ENCODE assay signal across 25 mouse cellular contexts in genomic region chr6:54790071-54790470, GRCm38 (mm10). TPM values are rescaled to one million over a fixed set of nuclear protein-coding genes. Genes with fewer than 3 reads are reported as not detected.
DNase-seq lines count a peak whose midpoint lies in the region; ATAC-seq and TF ChIP-seq lines count a peak whose summit lies in the region.
"Had no signal": no experiment of that assay in that cellular context is flagged by ENCODE, and none has a peak within 500 bp of the region (broad histone marks: within the 10 kb centered on the region; RNA-seq: fewer than 3 reads in every experiment).

No protein-coding gene starts in this region.

- no peak for TF ChIP-seq CTCF in intestine, postnatal 0 days (IDR thresholded peaks at IDR 0.05; ENCODE audit: low read depth)

- WGBS in intestine, embryonic 14.5 days = 71% methylated on average over 4 of the region's 4 CpGs
- 47% methylated on average over 4 of the region's 4 CpGs for WGBS in intestine, postnatal 0 days
- 78% methylated on average over 4 of the region's 4 CpGs for WGBS in kidney, embryonic 14.5 days
- 48% methylated on average over 4 of the region's 4 CpGs for WGBS in liver, embryonic 13.5 days (ENCODE audit: insufficient replicate concordance)
- WGBS in liver, embryonic 16.5 days (ENCODE audit: insufficient replicate concordance) = 48% methylated on average over 4 of the region's 4 CpGs

- H3K27me3 ChIP-seq in intestine, embryonic 14.5 days (replicated peaks; ENCODE audit: control insufficient read depth, insufficient read depth, low read length) = no peaks in the 10 kb centered on the region
- no peaks in the 10 kb centered on the region for H3K27me3 ChIP-seq in intestine, postnatal 0 days (replicated peaks; ENCODE audit: control insufficient read depth, insufficient read depth, low read length)
- no peaks in the 10 kb centered on the region for H3K27me3 ChIP-seq in kidney, embryonic 14.5 days (ENCODE audit: control insufficient read depth, insufficient read depth, low read length)
- H3K27me3 ChIP-seq in liver, embryonic 13.5 days = no peaks in the 10 kb centered on the region
- H3K27me3 ChIP-seq in liver, embryonic 16.5 days (ENCODE audit: control insufficient read depth, insufficient read depth, low read depth, low read length) = no peaks in the 10 kb centered on the region
- H3K27me3 ChIP-seq: CH12.LX; forebrain, embryonic 13.5 days; hindbrain, embryonic 12.5 days; hindbrain, embryonic 15.5 days; Patski had no signal

- H3K4me1 ChIP-seq in intestine, embryonic 14.5 days (replicated peaks; ENCODE audit: control insufficient read depth, insufficient read depth, low read length) = 0 out of 2 replicates have a peak, but pooled peaks cover 3% of the 10 kb centered on the region
- H3K4me1 ChIP-seq in intestine, postnatal 0 days (replicated peaks; ENCODE audit: control insufficient read depth, insufficient read depth, low read length) = peaks cover 5% of the 10 kb centered on the region
- H3K4me1 ChIP-seq in kidney, embryonic 14.5 days (ENCODE audit: control insufficient read depth, insufficient read depth, low read length) = no peaks in the 10 kb centered on the region
- peaks cover 3% of the 10 kb centered on the region; the same call in 1 of the 2 replicates for H3K4me1 ChIP-seq in liver, embryonic 13.5 days (replicated peaks)
- peaks cover 4% of the 10 kb centered on the region; the same call in 1 of the 2 replicates for H3K4me1 ChIP-seq in liver, embryonic 16.5 days (ENCODE audit: control insufficient read depth, low read depth, low read length)
- H3K4me1 ChIP-seq: hindbrain, embryonic 12.5 days had no signal

- no peaks in the 10 kb centered on the region for H3K9me3 ChIP-seq in intestine, embryonic 14.5 days (ENCODE audit: control insufficient read depth, low read length)
- no peaks in the 10 kb centered on the region for H3K9me3 ChIP-seq in intestine, postnatal 0 days (ENCODE audit: control insufficient read depth)
- no peaks in the 10 kb centered on the region for H3K9me3 ChIP-seq in kidney, embryonic 14.5 days (ENCODE audit: control insufficient read depth, low read length)
- no peaks in the 10 kb centered on the region for H3K9me3 ChIP-seq in liver, embryonic 13.5 days (replicated peaks)
- no peaks in the 10 kb centered on the region for H3K9me3 ChIP-seq in liver, embryonic 16.5 days (replicated peaks; ENCODE audit: control insufficient read depth, low read length)
- H3K9me3 ChIP-seq: forebrain, embryonic 10.5 days; forebrain, embryonic 13.5 days; G1E; hindbrain, embryonic 12.5 days; hindbrain, embryonic 15.5 days had no signal

- ATAC-seq in intestine, embryonic 14.5 days (replicated peaks; ENCODE audit: low FRiP score, low TSS enrichment, low read depth) = peak; percentile 44; the same call in 1 of the 2 replicates
- ATAC-seq in intestine, postnatal 0 days = no peak
- ATAC-seq in kidney, embryonic 14.5 days (ENCODE audit: low FRiP score, low TSS enrichment) = no peak
- peak; percentile 31; the same call in 1 of the 2 replicates for ATAC-seq in liver, embryonic 13.5 days (ENCODE audit: low read depth)
- peak; percentile 47; the same call in 1 of the 2 replicates for ATAC-seq in liver, embryonic 16.5 days (ENCODE audit: low read depth)
- ATAC-seq: forebrain, embryonic 13.5 days; forebrain, embryonic 16.5 days; Patski had no signal

- H3K36me3 ChIP-seq in intestine, embryonic 14.5 days (ENCODE audit: control insufficient read depth, insufficient read depth, low read length) = no peaks in the 10 kb centered on the region
- H3K36me3 ChIP-seq in intestine, postnatal 0 days (ENCODE audit: control insufficient read depth, insufficient read depth) = no peaks in the 10 kb centered on the region
- no peaks in the 10 kb centered on the region for H3K36me3 ChIP-seq in kidney, embryonic 14.5 days (ENCODE audit: control insufficient read depth, insufficient read depth, low read length)
- no peaks in the 10 kb centered on the region for H3K36me3 ChIP-seq in liver, embryonic 13.5 days
- no peaks in the 10 kb centered on the region for H3K36me3 ChIP-seq in liver, embryonic 16.5 days (ENCODE audit: control insufficient read depth, insufficient read depth)
- H3K36me3 ChIP-seq: forebrain, embryonic 10.5 days; G1E; hindbrain, embryonic 12.5 days; hindbrain, embryonic 15.5 days had no signal

- H3K27ac ChIP-seq in intestine, embryonic 14.5 days (ENCODE audit: low read depth) = no peak overlapping the region
- no peak overlapping the region for H3K27ac ChIP-seq in intestine, postnatal 0 days (ENCODE audit: low read depth, low read length)
- no peak overlapping the region for H3K27ac ChIP-seq in kidney, embryonic 14.5 days (ENCODE audit: low read depth, low read length)
- peak overlapping the region; percentile 29; the same call in 1 of the 2 replicates for H3K27ac ChIP-seq in liver, embryonic 13.5 days
- peak overlapping the region; percentile 53 for H3K27ac ChIP-seq in liver, embryonic 16.5 days (ENCODE audit: low read length)
- H3K27ac ChIP-seq: forebrain, embryonic 10.5 days; forebrain, embryonic 13.5 days; gastrocnemius, adult 2 months; hindbrain, embryonic 12.5 days; hindbrain, embryonic 15.5 days had no signal

- no peak overlapping the region for H3K4me3 ChIP-seq in intestine, embryonic 14.5 days (ENCODE audit: low read depth, low read length)
- no peak overlapping the region for H3K4me3 ChIP-seq in intestine, postnatal 0 days (ENCODE audit: low read depth, low read length)
- H3K4me3 ChIP-seq in kidney, embryonic 14.5 days (ENCODE audit: low read length) = no peak overlapping the region
- H3K4me3 ChIP-seq in liver, embryonic 13.5 days (replicated peaks) = no peak overlapping the region
- H3K4me3 ChIP-seq in liver, embryonic 16.5 days (ENCODE audit: low read depth, low read length) = no peak overlapping the region
- H3K4me3 ChIP-seq: forebrain, embryonic 10.5 days; forebrain, embryonic 13.5 days; gastrocnemius, adult 2 months; hindbrain, embryonic 12.5 days; hindbrain, embryonic 15.5 days had no signal

- no peak overlapping the region for H3K9ac ChIP-seq in intestine, embryonic 14.5 days (ENCODE audit: low read length)
- H3K9ac ChIP-seq in intestine, postnatal 0 days (ENCODE audit: low read depth, low read length) = no peak overlapping the region
- H3K9ac ChIP-seq in kidney, embryonic 14.5 days (ENCODE audit: low read depth, low read length) = no peak overlapping the region
- no peak overlapping the region for H3K9ac ChIP-seq in liver, embryonic 13.5 days
- no peak overlapping the region for H3K9ac ChIP-seq in liver, embryonic 16.5 days (ENCODE audit: low read depth, low read length)
- H3K9ac ChIP-seq: forebrain, embryonic 13.5 days; hindbrain, embryonic 12.5 days; hindbrain, embryonic 15.5 days had no signal

- no peak for DNase-seq in intestine, embryonic 14.5 days (ENCODE audit: low spot score)
- DNase-seq in kidney, adult 9 months = peak; percentile 62
- no peak for DNase-seq in liver, embryonic 13.5 days
- no peak for DNase-seq in embryo, embryonic 10 days (ENCODE audit: low spot score)
- DNase-seq in frontal cortex, adult 2 months (ENCODE audit: extremely low spot score in 1 of 2, low spot score in 1 of 2) = no peak
- DNase-seq: adrenal gland, postnatal 25 days; B cell, adult 2 months; cerebellum, adult 11-12 months; cerebellum, adult 8-10 months; cerebellum, postnatal 10 days; cerebellum, postnatal 36 days; gastrocnemius, adult 2 months; gastrocnemius, postnatal 14 days had no signal

- H3K4me2 ChIP-seq in intestine, embryonic 14.5 days (ENCODE audit: low read length) = no peak overlapping the region
- H3K4me2 ChIP-seq in intestine, postnatal 0 days (replicated peaks; ENCODE audit: low read depth) = no peak overlapping the region
- no peak overlapping the region for H3K4me2 ChIP-seq in kidney, embryonic 14.5 days (replicated peaks; ENCODE audit: low read depth, low read length)
- H3K4me2 ChIP-seq in liver, embryonic 13.5 days = no peak overlapping the region
- H3K4me2 ChIP-seq in liver, embryonic 16.5 days (ENCODE audit: low read depth, low read length) = no peak overlapping the region
- H3K4me2 ChIP-seq: forebrain, embryonic 13.5 days; heart, embryonic 11.5 days; hindbrain, embryonic 12.5 days; hindbrain, embryonic 15.5 days had no signal

RNA-seq across cellular contexts. Expression of gene Znrf2, which starts 26.6 kb away (rescaled TPM):
- 5.4 and 6.3 TPM in 2 replicates for polyA plus RNA-seq in intestine, embryonic 14.5 days (2014; fragmentation: Nextera tagmentation; extraction: Ambion mirVana)
- 7.8 and 8.5 TPM in 2 replicates for polyA plus RNA-seq in intestine, postnatal 0 days (2015; fragmentation: Nextera tagmentation; extraction: Ambion mirVana)
- polyA plus RNA-seq in kidney, embryonic 14.5 days (2014; fragmentation: Nextera tagmentation; extraction: Ambion mirVana) = 4.5 and 5.9 TPM in 2 replicates
- polyA plus RNA-seq in liver, embryonic 13.5 days (2015; fragmentation: Nextera tagmentation; extraction: Ambion mirVana) = 2.4 and 2.7 TPM in 2 replicates
- 1.8 and 2.1 TPM in 2 replicates for polyA plus RNA-seq in liver, embryonic 16.5 days (2015; fragmentation: Nextera tagmentation; extraction: Ambion mirVana)
- 8.8 and 9.4 TPM in 2 replicates for polyA plus RNA-seq in frontal cortex, adult 2 months (2012; rRNA removed)

Comparison
In these comparisons a context has a peak if more than half of its experiments do, and no peak if none do; other contexts are left out.
1. ATAC-seq: peak in intestine, embryonic 14.5 days (single experiment), liver, embryonic 13.5 days (single experiment) and liver, embryonic 16.5 days (single experiment); none in intestine, postnatal 0 days (single experiment) and kidney, embryonic 14.5 days (single experiment).
2. H3K27ac ChIP-seq: peak in liver, embryonic 13.5 days (single experiment) and liver, embryonic 16.5 days (single experiment); none in intestine, embryonic 14.5 days (single experiment), intestine, postnatal 0 days (single experiment) and kidney, embryonic 14.5 days (single experiment).